Mouse (Mus musculus): ENCODE results near the gene Colgalt1. TPM values are rescaled to one million over a fixed set of nuclear protein-coding genes. Genes with fewer than 3 reads are reported as not detected.
A peak's percentile ranks its signal among the peaks of the same experiment; 100 is the strongest.

Colgalt1 gene
- total RNA-seq, 2 experiments from 2014 or later, result 65.9 to 71.6 TPM

GRCm38 (mm10) chr8:71586891-71587290, 23.9 kb upstream of the Colgalt1 start:
- intact Hi-C loops (cut with DNase I), result no loop called here
- DNase-seq (ENCODE audit: extremely low spot score in 1 of 2, low spot score in 2 of 2), result peak in 1 of 2 experiments; percentile 70

- intact Hi-C loops (cut with DNase I), result no loop called here
- DNase-seq (ENCODE audit: extremely low spot score in 1 of 2, low spot score in 2 of 2), result no peak
These were observed 22.0 kb upstream of the Colgalt1 start for GRCm38 (mm10) chr8:71588762-71589161.

- intact Hi-C loops (cut with DNase I), result no loop called here
- DNase-seq (ENCODE audit: extremely low spot score in 1 of 2, low spot score in 2 of 2), result no peak
These were observed 19.8 kb upstream of the Colgalt1 start for GRCm38 (mm10) chr8:71591017-71591416.

GRCm38 (mm10) chr8:71591471-71592373, 19.1 kb upstream of the Colgalt1 start, which contains the start of gene Pgls:
TSS of gene Pgls (plus strand) at chr8:71592176.
- intact Hi-C loops (cut with DNase I), result no loop called here
- DNase-seq (ENCODE audit: extremely low spot score in 1 of 2, low spot score in 2 of 2), result peak; percentile 94 to 97

- intact Hi-C loops (cut with DNase I), result no loop called here
- peak; percentile 73 to 86 for DNase-seq (ENCODE audit: extremely low spot score in 1 of 2, low spot score in 2 of 2)
These were observed 18.2 kb upstream of the Colgalt1 start for GRCm38 (mm10) chr8:71592374-71593170.

DNA sequence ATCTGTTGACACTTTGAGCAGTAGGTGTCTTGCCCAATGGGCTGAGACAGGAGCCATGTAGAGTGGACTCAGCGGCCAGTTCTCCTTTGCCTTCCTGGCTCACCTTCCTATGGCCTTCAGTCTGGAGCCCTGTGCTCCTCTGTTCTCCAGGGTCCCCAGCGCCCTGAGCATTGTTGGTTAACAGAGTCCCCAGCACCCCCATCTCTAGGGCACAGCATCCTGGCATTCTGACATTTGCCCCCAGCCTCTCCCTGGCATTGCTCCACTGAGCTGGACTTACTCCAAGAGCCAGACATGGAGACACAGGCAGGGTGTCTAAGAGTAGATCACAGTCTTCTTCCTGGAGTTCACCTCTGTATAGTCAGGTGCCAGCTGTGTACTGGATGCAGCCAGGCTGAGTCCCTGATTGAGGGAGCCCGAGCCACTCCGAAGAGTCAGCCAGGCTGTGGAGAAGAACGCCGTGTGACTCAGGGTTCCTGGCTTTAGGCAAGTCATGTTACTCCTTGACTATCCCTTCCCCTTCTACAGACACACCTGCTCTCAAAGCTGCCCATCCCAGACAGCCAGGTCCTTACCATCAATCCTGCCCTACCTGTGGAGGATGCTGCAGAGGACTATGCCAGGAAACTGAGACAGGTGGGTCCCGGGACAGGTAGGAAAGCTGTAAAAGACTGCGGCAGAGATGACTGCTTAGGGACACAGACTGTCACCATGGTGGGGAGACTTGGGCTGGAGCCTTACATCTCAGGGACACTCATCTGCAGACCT, 17.1 kb upstream of the Colgalt1 start:
- intact Hi-C loops (cut with DNase I), result no loop called here

GRCm38 (mm10) chr8:71594324-71594722, 16.5 kb upstream of the Colgalt1 start:
- intact Hi-C loops (cut with DNase I), result no loop called here
- no peak for DNase-seq (ENCODE audit: extremely low spot score in 1 of 2, low spot score in 2 of 2)

More for the DNA sequence above, 17.1 kb upstream of the Colgalt1 start:
- peak in 1 of 2 experiments; percentile 34 for DNase-seq (ENCODE audit: extremely low spot score in 1 of 2, low spot score in 2 of 2)

DNA sequence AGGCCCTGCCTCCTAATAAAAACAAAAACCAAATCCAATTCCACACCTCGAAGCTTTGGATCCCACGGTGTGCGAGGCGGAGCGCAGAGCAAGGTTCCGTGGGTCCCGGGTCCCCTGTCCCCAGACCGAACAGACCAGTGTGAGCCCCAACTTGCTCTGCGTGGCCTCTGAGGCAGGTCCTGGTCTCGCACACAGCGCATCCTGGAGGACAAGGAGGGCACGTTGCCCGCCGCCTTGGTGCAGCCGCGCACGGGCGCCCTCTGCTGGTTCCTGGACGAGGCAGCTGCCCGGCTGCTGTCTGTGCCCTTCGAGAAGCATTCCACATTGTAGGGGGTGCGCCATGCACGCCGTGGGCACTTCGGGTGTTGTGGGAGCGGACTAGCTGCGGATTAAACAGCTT, 14.9 kb upstream of the Colgalt1 start:
- DNase-seq (ENCODE audit: extremely low spot score in 1 of 2, low spot score in 2 of 2), result peak; percentile 77 to 90
- intact Hi-C loops (cut with DNase I), result loop anchor here (1.0 kb wide), 1 partner anchor 35 kb away; no protein-coding TSS in a partner anchor

DNA sequence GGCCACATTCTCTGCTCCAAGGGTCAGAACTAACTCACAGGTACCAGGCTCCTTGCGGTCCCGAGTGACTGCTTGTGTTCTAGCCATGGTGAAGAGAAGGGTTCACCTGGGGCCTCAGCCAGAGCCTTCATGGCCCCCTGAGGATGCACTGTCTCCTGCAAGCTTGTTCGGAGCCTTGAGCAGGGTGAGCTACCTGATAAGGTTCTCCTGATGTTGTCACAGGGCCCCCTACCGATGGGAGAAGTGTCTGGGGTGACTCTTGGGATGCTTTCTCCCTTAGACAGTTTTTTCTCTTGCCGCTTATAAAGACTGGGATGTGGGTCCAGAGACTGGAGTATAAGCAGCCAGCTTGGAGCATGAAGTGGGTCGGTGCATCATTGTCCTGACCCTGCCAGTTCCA, 14.4 kb upstream of the Colgalt1 start:
- intact Hi-C loops (cut with DNase I), result no loop called here
- DNase-seq (ENCODE audit: extremely low spot score in 1 of 2, low spot score in 2 of 2), result peak in 1 of 2 experiments; percentile 21

GRCm38 (mm10) chr8:71596798-71597197, 14.0 kb upstream of the Colgalt1 start:
- DNase-seq (ENCODE audit: extremely low spot score in 1 of 2, low spot score in 2 of 2), result no peak

GRCm38 (mm10) chr8:71597451-71597850, 13.3 kb upstream of the Colgalt1 start, which contains the start of gene Fam129c:
TSS of gene Fam129c (plus strand) at chr8:71597648.
- DNase-seq (ENCODE audit: extremely low spot score in 1 of 2, low spot score in 2 of 2), result peak in 1 of 2 experiments; percentile 20
- intact Hi-C loops (cut with DNase I), result no loop called here

More at GRCm38 (mm10) chr8:71596798-71597197, 14.0 kb upstream of the Colgalt1 start:
- intact Hi-C loops (cut with DNase I), result no loop called here

DNA sequence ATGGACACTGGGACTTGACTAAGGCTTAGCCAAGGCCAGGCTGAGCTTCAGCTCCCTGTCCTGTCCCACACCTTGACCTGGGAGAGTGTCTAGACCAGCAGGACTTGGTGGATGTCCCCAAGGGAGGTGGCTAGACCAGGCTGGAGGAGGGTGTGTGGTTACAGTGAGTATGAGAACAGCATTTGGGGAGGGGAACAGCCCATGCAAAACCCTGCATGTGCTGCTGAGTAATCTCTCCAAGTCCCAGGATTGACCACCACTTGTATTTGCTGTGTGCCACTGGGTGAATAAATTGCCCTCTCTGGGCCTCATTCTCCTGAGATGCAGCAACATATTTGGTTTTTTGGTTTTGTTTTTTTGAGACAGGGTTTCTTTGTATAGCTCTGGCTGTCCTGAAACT, 12.4 kb upstream of the Colgalt1 start:
- intact Hi-C loops (cut with DNase I), result no loop called here
- DNase-seq (ENCODE audit: extremely low spot score in 1 of 2, low spot score in 2 of 2), result no peak

DNA sequence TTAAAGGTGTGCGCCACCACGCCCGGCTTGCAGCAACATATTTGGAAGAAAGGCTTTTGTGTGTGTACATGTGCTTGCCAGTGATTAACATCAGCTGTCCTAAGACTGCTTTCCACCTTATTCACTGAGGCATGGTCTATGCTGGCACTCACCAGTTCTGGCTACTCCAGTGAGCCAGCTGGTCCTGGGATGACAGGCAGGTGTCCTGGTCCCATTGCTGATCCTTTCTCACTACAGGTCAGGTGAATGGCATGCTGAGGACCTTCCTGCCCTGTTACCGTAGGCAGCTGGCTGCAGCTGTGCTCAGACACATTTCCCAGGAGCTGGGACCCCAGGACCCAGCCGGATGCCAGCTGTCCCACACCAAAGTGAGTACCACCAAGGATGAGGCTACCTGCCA, 12.0 kb upstream of the Colgalt1 start:
- DNase-seq (ENCODE audit: extremely low spot score in 1 of 2, low spot score in 2 of 2), result no peak
- intact Hi-C loops (cut with DNase I), result no loop called here

DNA sequence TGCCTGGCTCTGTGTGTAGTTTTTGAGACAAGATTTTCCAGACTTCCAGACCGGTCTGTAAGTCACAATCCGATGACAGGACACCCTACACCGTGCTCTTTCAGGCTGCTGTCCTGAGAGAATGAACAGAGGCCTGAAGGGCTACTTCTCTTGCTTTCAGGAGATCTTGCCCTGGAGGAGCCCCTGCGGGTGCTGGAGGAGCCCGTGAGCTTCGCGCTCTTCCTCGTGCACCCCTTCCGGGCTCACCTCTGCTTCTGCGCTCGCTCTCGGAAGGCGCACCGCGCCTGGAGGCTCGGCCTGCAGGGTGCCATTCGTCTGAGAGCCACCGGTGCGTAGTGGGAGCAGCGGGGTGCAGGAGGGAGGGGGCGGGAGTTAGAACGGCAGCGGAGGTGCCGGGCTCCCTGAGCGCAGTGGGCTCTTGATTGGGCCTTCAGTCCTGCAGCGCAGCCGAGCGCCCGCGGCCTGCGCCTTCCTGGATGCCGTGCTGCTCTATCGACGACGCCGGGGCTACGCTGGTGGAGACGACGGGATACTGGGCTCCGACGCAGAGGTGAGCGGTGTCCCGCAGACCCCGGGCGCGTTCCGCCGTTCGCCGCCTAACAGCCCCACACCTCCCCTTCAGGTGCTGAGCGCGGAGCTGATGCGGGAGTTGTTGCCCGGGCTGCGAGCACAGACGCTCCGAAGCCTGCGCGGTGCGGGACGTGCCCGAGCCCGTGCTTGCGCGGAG, 8.7 kb upstream of the Colgalt1 start:
- intact Hi-C loops (cut with DNase I), result no loop called here

GRCm38 (mm10) chr8:71602666-71603334, 8.0 kb upstream of the Colgalt1 start:
- peak in 1 of 2 experiments; percentile 70 for DNase-seq (ENCODE audit: extremely low spot score in 1 of 2, low spot score in 2 of 2)

More for the DNA sequence above, 8.7 kb upstream of the Colgalt1 start:
- peak in 1 of 2 experiments; percentile 36 for DNase-seq (ENCODE audit: extremely low spot score in 1 of 2, low spot score in 2 of 2)

GRCm38 (mm10) chr8:71604021-71604420, 6.8 kb upstream of the Colgalt1 start:
- no peak for DNase-seq (ENCODE audit: extremely low spot score in 1 of 2, low spot score in 2 of 2)
- intact Hi-C loops (cut with DNase I), result no loop called here

More at GRCm38 (mm10) chr8:71602666-71603334, 8.0 kb upstream of the Colgalt1 start:
- intact Hi-C loops (cut with DNase I), result no loop called here

GRCm38 (mm10) chr8:71612141-71612540, 1.3 kb downstream of the Colgalt1 start:
- intact Hi-C loops (cut with DNase I), result no loop called here
- no peak for DNase-seq (ENCODE audit: extremely low spot score in 1 of 2, low spot score in 2 of 2)
